Mouse (Mus musculus) heart, postnatal 0 days (tissue): ENCODE results near the gene Clpp.

ENCODE experiments used
- CTCF ChIP-seq: IDR thresholded peaks from 2 replicates; pipeline ENCODE4 v1.5.1; 2016; ENCODE audit warnings: antibody characterized with exemption, control low read depth, low read depth
- EP300 ChIP-seq: IDR thresholded peaks from 2 replicates; pipeline ENCODE4 v1.6.1; 2016; ENCODE audit warnings: antibody characterized with exemption, low read depth

- TF ChIP-seq CTCF: no peak
- no peak for TF ChIP-seq EP300
These were observed 14.7 kb upstream of the Clpp start for GRCm38 (mm10) chr17:56975391-56975790.
